Mouse (Mus musculus) heart, adult 2 months (tissue): ENCODE data around the gene Lnx2. TPM values are rescaled to one million over a fixed set of nuclear protein-coding genes. Genes with fewer than 3 reads are reported as not detected.
A peak's percentile ranks its signal among the peaks of the same experiment; 100 is the strongest.

Experiments
- DNase-seq, 2 experiments: peaks; one replicate each; pipeline ENCODE4 v3.0.0; 2021
- H3K27ac ChIP-seq: fragments of 200-600 bp; 2 replicates; pipeline ENCODE4 v1.8.1; 2022
- H3K27me3 ChIP-seq: fragments of 200-500 bp; 2 replicates; pipeline ENCODE4 v1.6.1; 2012; ENCODE audit warnings: mild to moderate bottlenecking, low read length, inconsistent platforms, mixed read lengths; ENCODE audit not compliant: control insufficient read depth, insufficient read depth
- H3K36me3 ChIP-seq: fragments of 200-500 bp; 2 replicates; pipeline ENCODE4 v1.6.1; 2012; ENCODE audit warnings: low read length, inconsistent platforms; ENCODE audit not compliant: control insufficient read depth, insufficient read depth
- H3K4me1 ChIP-seq: fragments of 200-500 bp; 2 replicates; pipeline ENCODE4 v1.6.1; 2011; ENCODE audit warnings: low read length; ENCODE audit not compliant: control insufficient read depth, insufficient read depth
- H3K4me3 ChIP-seq: fragments of 200-600 bp; 2 replicates; pipeline ENCODE4 v1.8.1; 2022
- H3K79me2 ChIP-seq: fragments of 200-500 bp; replicated peaks from 2 replicates; pipeline ENCODE4 v1.6.1; 2012; ENCODE audit warnings: mild to moderate bottlenecking, inconsistent platforms, low read length, moderate library complexity, mixed read lengths; ENCODE audit not compliant: control insufficient read depth, insufficient read depth
- H3K9ac ChIP-seq: fragments of 200-500 bp; 2 replicates; pipeline ENCODE4 v1.6.1; 2012; ENCODE audit warnings: low read depth, mild to moderate bottlenecking, control low read depth, inconsistent platforms, low read length, mixed read lengths
- CTCF ChIP-seq: fragments of 200-600 bp; IDR thresholded peaks from 2 replicates; pipeline ENCODE4 v1.8.1; 2022; ENCODE audit warnings: antibody characterized with exemption, mild to moderate bottlenecking, moderate library complexity
- EP300 ChIP-seq: fragments of 200-500 bp; IDR thresholded peaks from 2 replicates; pipeline ENCODE4 v1.6.1; 2011; ENCODE audit warnings: low read depth, low read length, control low read depth; ENCODE audit not compliant: insufficient read depth
- POLR2A ChIP-seq: fragments of 200-500 bp; IDR thresholded peaks from 2 replicates; pipeline ENCODE4 v1.6.1; 2011; ENCODE audit warnings: mild to moderate bottlenecking, low read depth, low read length, control low read depth; ENCODE audit not compliant: insufficient read depth
- WGBS: fragments of 180-500 bp; shearing (Covaris S2); methylation state at CpG from one replicate; pipeline ENCODE4 v1.1.7; 2018; 5-methylcytosine and 5-hydroxymethylcytosine counted together
- intact Hi-C: fragments of 180-260 bp; cut with DNase I; formaldehyde crosslinking; loops from one replicate; pipeline ENCODE4 v1.15.1; 2025
- polyA plus RNA-seq: library from polyadenylated mRNA; depleted of rRNA; stranded (reverse); fragments of >200 nt; gene quantifications from 2 replicates; pipeline ENCODE4 v1.2.3, GENCODE M21; 2012
- total RNA-seq, 2 experiments: library from RNA; stranded (reverse); gene quantifications; 2 replicates each; pipeline ENCODE4 v1.2.3; 2021

Gene Lnx2
- total and polyA plus RNA-seq, 3 experiments: 9.5 to 14.5 (median 13.6) TPM

DNA sequence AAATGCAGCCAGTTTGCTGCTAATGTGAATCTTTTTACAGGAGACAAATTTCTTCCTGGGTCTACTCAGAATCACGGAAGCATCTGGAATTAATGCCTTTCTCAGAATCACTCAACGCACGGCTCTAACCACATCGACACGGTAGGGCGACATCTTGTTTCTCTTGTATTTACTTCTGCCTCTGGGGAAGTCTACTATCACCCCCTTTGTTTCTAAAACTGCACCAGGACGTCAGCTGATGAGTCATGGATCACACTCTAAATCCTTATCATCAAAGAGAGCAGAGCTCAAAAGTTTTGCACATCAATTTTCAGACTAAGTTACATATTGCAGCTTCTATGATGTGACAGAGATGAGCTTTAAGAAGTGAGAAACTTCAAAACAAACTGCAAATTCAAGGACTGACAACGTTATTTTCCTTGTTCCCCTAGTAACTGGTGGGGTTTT lies 13.1 kb downstream of the Lnx2 start:
- peaks cover 8% of the 10 kb centered on the region for H3K36me3 ChIP-seq
- intact Hi-C loops: no loop called here
- no peak overlapping the region for H3K9ac ChIP-seq
- peaks cover 21% of the 10 kb centered on the region for H3K4me1 ChIP-seq
- H3K27ac ChIP-seq: peak overlapping the region; percentile 27
- peaks cover 8% of the 10 kb centered on the region for H3K79me2 ChIP-seq
- H3K4me3 ChIP-seq: peak overlapping the region; percentile 1; the same call in 1 of the 2 replicates
- no peaks in the 10 kb centered on the region for H3K27me3 ChIP-seq
- TF ChIP-seq CTCF (no peak), POLR2A (no peak), EP300 (no peak)
- 15% methylated on average over 8 of the region's 8 CpGs for WGBS
- no peak for DNase-seq

DNA sequence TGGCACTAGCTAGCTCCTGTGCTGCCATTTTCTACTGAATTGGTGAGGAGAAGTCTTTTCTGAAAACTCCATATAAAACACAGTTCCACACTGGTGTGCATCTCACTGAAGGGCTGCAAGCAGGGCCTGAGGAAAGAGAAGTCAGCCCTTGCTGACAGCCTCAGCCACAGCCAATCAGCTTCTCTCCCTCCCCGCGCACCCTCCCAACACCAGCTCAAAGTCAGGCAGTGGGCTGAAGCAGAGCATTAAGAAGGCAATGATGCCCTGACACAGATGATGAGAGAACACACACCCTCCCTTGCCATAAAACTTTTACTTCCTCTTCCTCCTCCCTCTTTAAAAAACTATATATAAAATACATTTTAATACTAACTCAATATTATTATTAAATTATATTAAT lies 16.4 kb downstream of the Lnx2 start:
- WGBS: 87% methylated on average over 2 of the region's 2 CpGs

DNA sequence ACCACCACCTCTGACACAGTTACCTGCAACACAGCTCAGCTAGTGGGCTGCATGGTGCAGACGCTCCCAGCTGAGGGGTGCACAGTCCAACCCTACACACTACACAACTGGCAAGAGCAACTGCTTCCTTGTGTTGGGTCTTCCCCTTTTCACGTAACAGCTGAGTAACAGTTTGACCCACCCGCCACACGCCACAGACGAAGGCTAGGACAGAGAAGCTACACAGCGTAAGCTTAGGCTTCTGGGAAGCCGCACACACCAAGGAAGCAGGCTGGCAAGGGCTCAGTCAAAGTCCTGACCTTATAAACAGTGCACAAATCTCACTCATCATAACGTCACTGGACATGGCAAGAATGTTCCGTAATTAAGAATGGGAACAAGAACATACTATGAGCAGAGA lies 17.1 kb downstream of the Lnx2 start:
- Histone ChIP-seq H3K27me3 (no peaks in the 10 kb centered on the region), H3K36me3 (peaks cover 10% of the 10 kb centered on the region), H3K4me3 (no peak overlapping the region), H3K4me1 (peaks cover 26% of the 10 kb centered on the region), H3K9ac (no peak overlapping the region), H3K79me2 (peaks cover 9% of the 10 kb centered on the region), H3K27ac (no peak overlapping the region)
- no peak for TF ChIP-seq CTCF
- no peak for TF ChIP-seq EP300
- no peak for TF ChIP-seq POLR2A
- 59% methylated on average over 9 of the region's 9 CpGs for WGBS
- intact Hi-C loops: no loop called here
- no peak for DNase-seq

More for the DNA sequence above, 16.4 kb downstream of the Lnx2 start:
- no peak overlapping the region for H3K9ac ChIP-seq
- DNase-seq: no peak
- peaks cover 31% of the 10 kb centered on the region for H3K4me1 ChIP-seq
- H3K36me3 ChIP-seq: peaks cover 7% of the 10 kb centered on the region
- no peaks in the 10 kb centered on the region for H3K27me3 ChIP-seq
- intact Hi-C loops: no loop called here
- H3K4me3 ChIP-seq: no peak overlapping the region
- peaks cover 11% of the 10 kb centered on the region for H3K79me2 ChIP-seq
- no peak overlapping the region for H3K27ac ChIP-seq
- TF ChIP-seq POLR2A: no peak
- no peak for TF ChIP-seq EP300
- TF ChIP-seq CTCF: no peak

DNA sequence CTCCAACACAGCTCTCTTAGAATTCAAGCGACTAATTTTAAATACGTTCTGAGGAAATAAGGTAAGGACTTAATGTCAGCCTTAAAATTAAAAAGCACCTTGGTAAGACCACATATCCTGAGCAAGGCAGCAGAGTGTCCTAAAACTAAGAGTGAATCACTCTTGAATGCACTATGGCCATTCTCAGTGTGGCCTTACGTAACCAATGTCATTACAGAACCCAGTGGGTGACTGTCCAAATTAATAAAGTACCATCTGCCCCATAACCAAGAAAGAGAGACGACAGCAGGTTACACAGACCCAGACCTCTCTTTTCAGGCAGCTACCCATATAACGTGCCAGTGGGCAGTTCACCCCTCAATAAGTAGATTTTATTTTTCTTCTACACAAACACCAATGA lies 17.7 kb downstream of the Lnx2 start:
- Histone ChIP-seq H3K4me1 (peaks cover 27% of the 10 kb centered on the region), H3K4me3 (no peak overlapping the region), H3K79me2 (peaks cover 9% of the 10 kb centered on the region), H3K9ac (no peak overlapping the region), H3K36me3 (peaks cover 8% of the 10 kb centered on the region), H3K27me3 (no peaks in the 10 kb centered on the region), H3K27ac (no peak overlapping the region)
- TF ChIP-seq EP300: no peak
- TF ChIP-seq CTCF: no peak
- no peak for TF ChIP-seq POLR2A
- intact Hi-C loops: no loop called here
- no peak for DNase-seq
- WGBS: 88% methylated on average over 5 of the region's 5 CpGs

- Histone ChIP-seq H3K36me3 (peaks cover 8% of the 10 kb centered on the region), H3K4me1 (peaks cover 25% of the 10 kb centered on the region), H3K9ac (no peak overlapping the region), H3K27me3 (no peaks in the 10 kb centered on the region), H3K27ac (no peak overlapping the region), H3K79me2 (peaks cover 11% of the 10 kb centered on the region), H3K4me3 (no peak overlapping the region)
- no peak for TF ChIP-seq POLR2A
- TF ChIP-seq CTCF: no peak
- TF ChIP-seq EP300: no peak
- no peak for DNase-seq
- intact Hi-C loops: no loop called here
- WGBS: 44% methylated on average over 9 of the region's 9 CpGs
Observed at GRCm38 (mm10) chr5:147057626-147058414, 18.6 kb downstream of the Lnx2 start.

DNA sequence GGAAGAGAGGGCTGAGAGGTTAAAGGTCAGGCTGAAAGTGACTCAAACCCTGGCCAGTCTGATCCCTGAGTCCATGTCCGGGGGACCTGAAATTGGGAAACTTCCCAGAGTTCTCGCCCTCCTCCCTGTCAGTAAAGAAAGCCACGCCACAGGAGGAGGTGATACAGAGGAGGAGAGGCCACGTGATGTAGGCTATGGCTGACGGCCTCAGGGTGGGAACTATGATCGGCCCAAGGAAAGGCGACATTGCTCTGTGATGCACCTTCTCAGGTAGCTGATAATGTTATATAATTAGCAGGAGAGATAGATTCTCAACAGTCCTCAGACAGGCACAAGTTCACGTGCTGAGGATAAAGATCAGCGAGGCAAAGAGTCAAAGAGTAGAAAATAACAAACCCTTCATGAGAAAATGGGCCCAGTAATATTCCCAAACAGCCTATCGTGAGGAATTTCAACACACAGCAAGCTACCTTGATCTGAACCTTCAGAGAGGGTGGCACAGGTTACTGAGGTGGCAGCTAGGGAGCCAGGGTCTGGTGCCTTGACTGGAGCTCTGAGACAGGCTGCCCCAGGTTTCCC lies 19.6 kb downstream of the Lnx2 start:
- Histone ChIP-seq H3K4me3 (no peak overlapping the region), H3K4me1 (peaks cover 29% of the 10 kb centered on the region), H3K27ac (no peak overlapping the region), H3K9ac (no peak overlapping the region), H3K79me2 (peaks cover 9% of the 10 kb centered on the region), H3K36me3 (peaks cover 8% of the 10 kb centered on the region), H3K27me3 (no peaks in the 10 kb centered on the region)
- no peak for TF ChIP-seq CTCF
- TF ChIP-seq EP300: no peak
- TF ChIP-seq POLR2A: no peak
- intact Hi-C loops: no loop called here
- no peak for DNase-seq
- WGBS: 81% methylated on average over 10 of the region's 10 CpGs
